Mouse (Mus musculus) granulocyte monocyte progenitor cell, adult 5-6 weeks (primary cell): ENCODE measurements at regions not wholly inside any gene's neighbourhood (a gene's known extent, or its start where the extent isn't known, plus 50 kb on each side); places are given as distances from the start of the nearest gene placed in this dataset.

Experiments used
- ATAC-seq: replicated peaks from 2 replicates; pipeline ENCODE4 v1.8.0; 2016; ENCODE audit warnings: mild to moderate bottlenecking, moderate TSS enrichment, inconsistent platforms; ENCODE audit not compliant: poor library complexity, severe bottlenecking

- no peak for ATAC-seq
Measured at GRCm38 (mm10) chr2:179291046-179291563, 151.1 kb upstream of the Cdh4 start.

- no peak for ATAC-seq
Measured at GRCm38 (mm10) chr2:179291958-179292357, 150.3 kb upstream of the Cdh4 start.

- no peak for ATAC-seq
Measured at GRCm38 (mm10) chr2:179292566-179292965, 149.7 kb upstream of the Cdh4 start.

GRCm38 (mm10) chr2:179293114-179293513 lies 149.1 kb upstream of the Cdh4 start:
- ATAC-seq = no peak

- ATAC-seq = no peak
Measured at GRCm38 (mm10) chr2:179297057-179297456, 145.2 kb upstream of the Cdh4 start.

- no peak for ATAC-seq
Measured at GRCm38 (mm10) chr2:179303765-179304164, 138.5 kb upstream of the Cdh4 start.

GRCm38 (mm10) chr2:179307286-179307931 lies 134.8 kb upstream of the Cdh4 start:
- no peak for ATAC-seq

- no peak for ATAC-seq
Measured at GRCm38 (mm10) chr2:179307932-179308303, 134.3 kb upstream of the Cdh4 start.

GRCm38 (mm10) chr2:179318046-179318445 lies 124.2 kb upstream of the Cdh4 start:
- no peak for ATAC-seq

GRCm38 (mm10) chr2:179325242-179325641 lies 117.0 kb upstream of the Cdh4 start:
- no peak for ATAC-seq

GRCm38 (mm10) chr2:179332872-179333489 lies 109.2 kb upstream of the Cdh4 start:
- ATAC-seq = no peak

GRCm38 (mm10) chr2:179333587-179333986 lies 108.6 kb upstream of the Cdh4 start:
- ATAC-seq = no peak

GRCm38 (mm10) chr2:179336235-179336634 lies 106.0 kb upstream of the Cdh4 start:
- ATAC-seq = no peak

GRCm38 (mm10) chr2:179352676-179353075 lies 89.6 kb upstream of the Cdh4 start:
- no peak for ATAC-seq

- ATAC-seq = no peak
Measured at GRCm38 (mm10) chr2:179354866-179355265, 87.4 kb upstream of the Cdh4 start.

- no peak for ATAC-seq
Measured at GRCm38 (mm10) chr2:179370882-179371546, 71.2 kb upstream of the Cdh4 start.

- no peak for ATAC-seq
Measured at GRCm38 (mm10) chr2:179371553-179371952, 70.7 kb upstream of the Cdh4 start.

- no peak for ATAC-seq
Measured at GRCm38 (mm10) chr2:179379691-179380443, 62.4 kb upstream of the Cdh4 start.

- no peak for ATAC-seq
Measured at GRCm38 (mm10) chr2:179380444-179380705, 61.9 kb upstream of the Cdh4 start.

- ATAC-seq = no peak
Measured at GRCm38 (mm10) chr2:179381916-179382315, 60.3 kb upstream of the Cdh4 start.

- no peak for ATAC-seq
Measured at GRCm38 (mm10) chr2:179382594-179382993, 59.6 kb upstream of the Cdh4 start.
